Mouse (Mus musculus) hindbrain, embryonic 14.5 days (tissue): ENCODE measurements around the gene Alg13. TPM values are rescaled to one million over a fixed set of nuclear protein-coding genes. Genes with fewer than 3 reads are reported as not detected.

Experiments used
- microRNA-seq: library from miRNA; unstranded; fragments of <30 nt; microRNA quantifications from one replicate; pipeline ENCODE4, GENCODE M21; 2016
- polyA plus RNA-seq: library from polyadenylated mRNA; unstranded; fragments of >200 nt; fragmentation: Nextera tagmentation; extraction: Ambion mirVana; gene quantifications from 2 replicates; pipeline ENCODE4 v1.2.1, GENCODE M21; 2014

Gene Alg13
- polyA plus RNA-seq, 1 experiment from 2014 or later = 12.9 TPM

Small RNA genes within 50 kb of the gene (microRNA-seq; reads per million reads assigned to microRNA genes)
- gene Mir680-2 = not detected

Other genes starting within 250 kb of the Alg13 start
- 1.7 and 1.9 TPM in 2 replicates for gene A730046J19Rik, start 164.1 kb upstream of the Alg13 start, polyA plus RNA-seq
- 0.08 TPM in 1 of 2 replicates, not detected in the other for gene Trpc5os, start 138.8 kb downstream of the Alg13 start, polyA plus RNA-seq